In genomic region chr7:44521710-44522109, GRCm38 (mm10) we compare ENCODE assay signal across 7 mouse cellular contexts. TPM values are rescaled to one million over a fixed set of nuclear protein-coding genes. Genes with fewer than 3 reads are reported as not detected.
DNase-seq lines count a peak whose midpoint lies in the region; ATAC-seq lines count a peak whose summit lies in the region.

No protein-coding gene starts in this region.

- peak overlapping the region; percentile 36; the same call in 1 of the 2 replicates for H3K4me2 ChIP-seq in heart, embryonic 15.5 days

- H3K4me1 ChIP-seq in heart, embryonic 15.5 days (replicated peaks) = peaks cover 21% of the 10 kb centered on the region

- no peaks in the 10 kb centered on the region for H3K9me3 ChIP-seq in heart, embryonic 15.5 days (replicated peaks)

- H3K9ac ChIP-seq in heart, embryonic 15.5 days = no peak overlapping the region

- peak; percentile 32 to 60 for DNase-seq in CD8-positive naive resting alpha-beta T cell, adult 2 months (ENCODE audit: low read depth in 2 of 2, low spot score in 2 of 2)
- peak; percentile 51 for DNase-seq in Muller cell, postnatal 12 days (ENCODE audit: inconsistent ontology term)
- peak; percentile 88 for DNase-seq in embryo, embryonic 11 days
- DNase-seq in kidney, postnatal 14 days = peak; percentile 73
- peak; percentile 65 for DNase-seq in lung, postnatal 25 days (ENCODE audit: low spot score)
- DNase-seq in retina, postnatal 1 day = peak; percentile 74

- H3K27me3 ChIP-seq in heart, embryonic 15.5 days = peaks cover 56% of the 10 kb centered on the region

- H3K36me3 ChIP-seq in heart, embryonic 15.5 days = no peaks in the 10 kb centered on the region

- H3K4me3 ChIP-seq in heart, embryonic 15.5 days = peak overlapping the region; percentile 4

- peak; percentile 15; the same call in 1 of the 2 replicates for ATAC-seq in heart, embryonic 15.5 days (replicated peaks; ENCODE audit: insufficient number of reproducible peaks, insufficient read depth, low FRiP score, low read depth)

- WGBS in heart, embryonic 15.5 days = 2% methylated on average over 20 of the region's 20 CpGs

- no peak overlapping the region for H3K27ac ChIP-seq in heart, embryonic 15.5 days

RNA-seq across cellular contexts. Expression of gene Mybpc2, which starts 2.7 kb away (rescaled TPM):
- polyA plus RNA-seq in heart, embryonic 15.5 days (2015; fragmentation: Nextera tagmentation; extraction: Ambion mirVana) = 2.7 and 3.9 TPM in 2 replicates

RNA-seq across cellular contexts. Expression of gene Spib, which starts 10.2 kb away (rescaled TPM):
- 0.59 and 5.2 TPM in 2 replicates for polyA plus RNA-seq in heart, embryonic 15.5 days (2015; fragmentation: Nextera tagmentation; extraction: Ambion mirVana)

RNA-seq across cellular contexts. Expression of gene Fam71e1, which starts 25.3 kb away (rescaled TPM):
- 8.7 and 11.5 TPM in 2 replicates for polyA plus RNA-seq in heart, embryonic 15.5 days (2015; fragmentation: Nextera tagmentation; extraction: Ambion mirVana)

RNA-seq across cellular contexts. Expression of gene Emc10, which starts 25.4 kb away (rescaled TPM):
- 81.6 and 109 TPM in 2 replicates for polyA plus RNA-seq in heart, embryonic 15.5 days (2015; fragmentation: Nextera tagmentation; extraction: Ambion mirVana)

RNA-seq across cellular contexts. Expression of gene Pold1, which starts 26.9 kb away (rescaled TPM):
- polyA plus RNA-seq in heart, embryonic 15.5 days (2015; fragmentation: Nextera tagmentation; extraction: Ambion mirVana) = 41.7 and 66.9 TPM in 2 replicates
